Mouse (Mus musculus) lung, embryonic 15.5 days (tissue): ENCODE measurements at regions not wholly inside any gene's neighbourhood (a gene's known extent, or its start where the extent isn't known, plus 50 kb on each side); places are given as distances from the start of the nearest gene placed in this dataset.
"Not testable (repeated sequence)": the region's sequence is repeated elsewhere in the genome, so short reads cannot be mapped to it uniquely, and the experiment has no call there.

Experiments used
- ATAC-seq: fragments of 200-750 bp; cut with Nextera tagmentation; 2 replicates; pipeline ENCODE4 v1.8.0; 2017; ENCODE audit warnings: moderate number of reproducible peaks, borderline replicate concordance; ENCODE audit not compliant: low FRiP score, low TSS enrichment; ENCODE audit errors: extremely low read depth
- H3K27ac ChIP-seq: fragments of 300-500 bp; sonication (generic); 2 replicates; pipeline ENCODE4 v1.5.1; 2015; ENCODE audit warnings: moderate library complexity, mild to moderate bottlenecking, inconsistent platforms
- H3K27me3 ChIP-seq: fragments of 300-500 bp; sonication (generic); 2 replicates; pipeline ENCODE4 v1.6.1; 2015; ENCODE audit warnings: inconsistent platforms
- H3K36me3 ChIP-seq: fragments of 300-500 bp; sonication (generic); 2 replicates; pipeline ENCODE4 v1.6.1; 2015; ENCODE audit warnings: inconsistent platforms
- H3K4me1 ChIP-seq: fragments of 300-500 bp; sonication (generic); 2 replicates; pipeline ENCODE4 v1.6.1; 2015; ENCODE audit warnings: inconsistent platforms
- H3K4me2 ChIP-seq: fragments of 300-500 bp; sonication (generic); 2 replicates; pipeline ENCODE4 v1.6.1; 2015; ENCODE audit warnings: inconsistent platforms, mild to moderate bottlenecking, moderate library complexity
- H3K4me3 ChIP-seq: fragments of 300-500 bp; sonication (generic); 2 replicates; pipeline ENCODE4 v1.5.1; 2015; ENCODE audit warnings: mild to moderate bottlenecking, inconsistent platforms
- H3K9ac ChIP-seq: fragments of 300-500 bp; sonication (generic); 2 replicates; pipeline ENCODE4 v1.6.1; 2015; ENCODE audit warnings: inconsistent platforms
- H3K9me3 ChIP-seq: fragments of 300-500 bp; sonication (generic); 2 replicates; pipeline ENCODE4 v1.6.1; 2016; ENCODE audit warnings: inconsistent platforms
- WGBS: fragments of 180-500 bp; shearing (Covaris S2); methylation state at CpG from one replicate; pipeline ENCODE4 v1.1.7; 2015; 5-methylcytosine and 5-hydroxymethylcytosine counted together

- H3K9ac ChIP-seq = no peak overlapping the region
- no peaks in the 10 kb centered on the region for H3K27me3 ChIP-seq
- WGBS = 62% methylated on average over 3 of the region's 3 CpGs
- H3K4me2 ChIP-seq = no peak overlapping the region
- H3K9me3 ChIP-seq = no peaks in the 10 kb centered on the region
- no peak overlapping the region for H3K27ac ChIP-seq
- ATAC-seq = no peak
- H3K4me3 ChIP-seq = no peak overlapping the region
- no peaks in the 10 kb centered on the region for H3K4me1 ChIP-seq
- H3K36me3 ChIP-seq = no peaks in the 10 kb centered on the region
These were observed 156.8 kb upstream of the Slc13a1 start for GRCm38 (mm10) chr6:24324718-24325117.

GRCm38 (mm10) chr6:24322371-24322770, 154.5 kb upstream of the Slc13a1 start:
- WGBS = 78% methylated on average over 3 of the region's 3 CpGs

GRCm38 (mm10) chr6:24318862-24319261, 151.0 kb upstream of the Slc13a1 start:
- Histone ChIP-seq H3K9ac (no peak overlapping the region), H3K9me3 (no peaks in the 10 kb centered on the region), H3K4me3 (no peak overlapping the region), H3K27me3 (no peaks in the 10 kb centered on the region), H3K4me2 (no peak overlapping the region), H3K36me3 (no peaks in the 10 kb centered on the region), H3K4me1 (no peaks in the 10 kb centered on the region), H3K27ac (no peak overlapping the region)
- ATAC-seq = no peak
- 63% methylated on average over 2 of the region's 2 CpGs for WGBS

More at GRCm38 (mm10) chr6:24322371-24322770, 154.5 kb upstream of the Slc13a1 start:
- H3K36me3 ChIP-seq = no peaks in the 10 kb centered on the region
- H3K9ac ChIP-seq = no peak overlapping the region
- H3K4me1 ChIP-seq = no peaks in the 10 kb centered on the region
- no peak overlapping the region for H3K4me3 ChIP-seq
- no peaks in the 10 kb centered on the region for H3K9me3 ChIP-seq
- H3K27ac ChIP-seq = no peak overlapping the region
- H3K4me2 ChIP-seq = no peak overlapping the region
- no peaks in the 10 kb centered on the region for H3K27me3 ChIP-seq
- no peak for ATAC-seq

GRCm38 (mm10) chr6:24310675-24311074, 142.8 kb upstream of the Slc13a1 start:
- no peak for ATAC-seq
- H3K9ac ChIP-seq = no peak overlapping the region
- no peaks in the 10 kb centered on the region for H3K9me3 ChIP-seq
- WGBS = 65% methylated on average over 2 of the region's 2 CpGs
- H3K4me2 ChIP-seq = no peak overlapping the region
- H3K27ac ChIP-seq = no peak overlapping the region
- H3K36me3 ChIP-seq = no peaks in the 10 kb centered on the region
- no peaks in the 10 kb centered on the region for H3K4me1 ChIP-seq
- H3K4me3 ChIP-seq = no peak overlapping the region
- H3K27me3 ChIP-seq = no peaks in the 10 kb centered on the region

GRCm38 (mm10) chr6:24309810-24310209, 141.9 kb upstream of the Slc13a1 start:
- Histone ChIP-seq H3K27me3 (no peaks in the 10 kb centered on the region), H3K36me3 (no peaks in the 10 kb centered on the region), H3K9me3 (no peaks in the 10 kb centered on the region), H3K4me1 (no peaks in the 10 kb centered on the region), H3K4me2 (no peak overlapping the region), H3K27ac (no peak overlapping the region), H3K9ac (no peak overlapping the region), H3K4me3 (no peak overlapping the region)
- 77% methylated on average over 1 of the region's 1 CpGs for WGBS
- no peak for ATAC-seq

GRCm38 (mm10) chr6:24301681-24302080, 133.8 kb upstream of the Slc13a1 start:
- WGBS = 54% methylated on average over 4 of the region's 4 CpGs
- Histone ChIP-seq H3K9ac (no peak overlapping the region), H3K27me3 (no peaks in the 10 kb centered on the region), H3K4me2 (no peak overlapping the region), H3K27ac (no peak overlapping the region), H3K4me1 (no peaks in the 10 kb centered on the region), H3K9me3 (no peaks in the 10 kb centered on the region), H3K4me3 (no peak overlapping the region), H3K36me3 (no peaks in the 10 kb centered on the region)
- ATAC-seq = no peak

- Histone ChIP-seq H3K4me2 (no peak overlapping the region), H3K9ac (no peak overlapping the region), H3K4me1 (no peaks in the 10 kb centered on the region), H3K9me3 (no peaks in the 10 kb centered on the region), H3K27ac (no peak overlapping the region), H3K36me3 (no peaks in the 10 kb centered on the region), H3K4me3 (no peak overlapping the region), H3K27me3 (no peaks in the 10 kb centered on the region)
- no peak for ATAC-seq
- WGBS = 60% methylated on average over 2 of the region's 2 CpGs
These were observed 133.3 kb upstream of the Slc13a1 start for GRCm38 (mm10) chr6:24301146-24301545.

GRCm38 (mm10) chr6:24298562-24299212, 130.8 kb upstream of the Slc13a1 start:
- Histone ChIP-seq H3K27ac (no peak overlapping the region), H3K4me2 (no peak overlapping the region), H3K4me1 (no peaks in the 10 kb centered on the region), H3K36me3 (no peaks in the 10 kb centered on the region), H3K9me3 (no peaks in the 10 kb centered on the region), H3K9ac (no peak overlapping the region), H3K27me3 (no peaks in the 10 kb centered on the region), H3K4me3 (no peak overlapping the region)
- WGBS = 76% methylated on average over 5 of the region's 5 CpGs
- no peak for ATAC-seq

GRCm38 (mm10) chr6:24288757-24289156, 120.9 kb upstream of the Slc13a1 start:
- ATAC-seq, H3K4me3 ChIP-seq, H3K27me3 ChIP-seq, H3K36me3 ChIP-seq, H3K27ac ChIP-seq, H3K4me2 ChIP-seq, H3K9ac ChIP-seq, H3K4me1 ChIP-seq, H3K9me3 ChIP-seq: not testable (repeated sequence)
- WGBS = 72% methylated on average over 2 of the region's 2 CpGs

- H3K4me1 ChIP-seq = no peaks in the 10 kb centered on the region
- WGBS = 65% methylated on average over 5 of the region's 5 CpGs
- H3K4me3 ChIP-seq = no peak overlapping the region
- H3K9ac ChIP-seq = no peak overlapping the region
- no peak for ATAC-seq
- H3K4me2 ChIP-seq = no peak overlapping the region
- no peaks in the 10 kb centered on the region for H3K9me3 ChIP-seq
- no peaks in the 10 kb centered on the region for H3K27me3 ChIP-seq
- H3K27ac ChIP-seq = no peak overlapping the region
- H3K36me3 ChIP-seq = no peaks in the 10 kb centered on the region
These were observed 104.9 kb upstream of the Slc13a1 start for GRCm38 (mm10) chr6:24272821-24273220.

GRCm38 (mm10) chr6:24269633-24270032, 101.7 kb upstream of the Slc13a1 start:
- H3K9me3 ChIP-seq = no peaks in the 10 kb centered on the region
- WGBS = 73% methylated on average over 3 of the region's 3 CpGs
- H3K9ac ChIP-seq = no peak overlapping the region
- H3K27me3 ChIP-seq = no peaks in the 10 kb centered on the region
- no peak for ATAC-seq
- H3K36me3 ChIP-seq = no peaks in the 10 kb centered on the region
- H3K4me3 ChIP-seq = no peak overlapping the region
- no peak overlapping the region for H3K4me2 ChIP-seq
- H3K27ac ChIP-seq = no peak overlapping the region
- H3K4me1 ChIP-seq = no peaks in the 10 kb centered on the region

GRCm38 (mm10) chr6:24263796-24264195, 95.9 kb upstream of the Slc13a1 start:
- ATAC-seq = no peak
- Histone ChIP-seq H3K27ac (no peak overlapping the region), H3K4me1 (no peaks in the 10 kb centered on the region), H3K9me3 (no peaks in the 10 kb centered on the region), H3K9ac (no peak overlapping the region), H3K4me2 (no peak overlapping the region), H3K27me3 (no peaks in the 10 kb centered on the region), H3K4me3 (no peak overlapping the region), H3K36me3 (no peaks in the 10 kb centered on the region)
- WGBS = 76% methylated on average over 4 of the region's 4 CpGs

- no peak for ATAC-seq
- H3K27ac ChIP-seq = no peak overlapping the region
- H3K27me3 ChIP-seq = no peaks in the 10 kb centered on the region
- H3K4me1 ChIP-seq = no peaks in the 10 kb centered on the region
- 71% methylated on average over 5 of the region's 5 CpGs for WGBS
- no peak overlapping the region for H3K9ac ChIP-seq
- H3K36me3 ChIP-seq = no peaks in the 10 kb centered on the region
- no peak overlapping the region for H3K4me2 ChIP-seq
- H3K9me3 ChIP-seq = no peaks in the 10 kb centered on the region
- H3K4me3 ChIP-seq = no peak overlapping the region
These were observed 94.7 kb upstream of the Slc13a1 start for GRCm38 (mm10) chr6:24262578-24262977.
